Mouse (Mus musculus): ENCODE data around the gene Prm2. TPM values are rescaled to one million over a fixed set of nuclear protein-coding genes. Genes with fewer than 3 reads are reported as not detected.
"Not testable (repeated sequence)": the region's sequence is repeated elsewhere in the genome, so short reads cannot be mapped to it uniquely, and the experiment has no call there.

Prm2 gene
- polyA plus RNA-seq, 1 experiment, result not detected

DNA sequence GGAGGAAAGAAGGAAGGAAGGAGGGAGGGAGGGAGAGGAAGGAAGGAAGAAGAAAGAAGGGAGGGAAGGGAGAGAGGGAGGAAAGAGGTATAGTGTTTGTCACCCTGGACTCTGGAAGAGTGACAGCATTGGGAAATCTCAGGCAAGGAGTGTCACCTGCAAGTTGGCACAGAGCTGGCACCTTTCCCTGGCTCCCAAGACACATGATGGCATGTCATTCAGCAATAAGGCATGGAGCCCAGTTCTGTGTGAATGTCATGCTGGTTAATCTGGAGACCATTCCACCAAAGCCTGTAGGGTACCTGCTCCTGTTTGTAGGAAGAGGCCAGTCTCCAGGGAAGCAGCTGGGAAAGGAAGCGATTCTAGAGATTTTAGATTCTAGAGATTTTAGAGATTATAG is 14.4 kb upstream of the Prm2 start:
- no peaks in the 10 kb centered on the region for H3K36me3 ChIP-seq (ENCODE audit: control insufficient read depth, insufficient read depth)
- TF ChIP-seq POLR2AphosphoS2 (IDR thresholded peaks at IDR 0.05; ENCODE audit: insufficient read length, low read depth) (no peak), E2F4 (IDR thresholded peaks at IDR 0.05; ENCODE audit: insufficient read depth) (no peak), CEBPB (IDR thresholded peaks at IDR 0.05; ENCODE audit: insufficient read depth, poor library complexity, severe bottlenecking) (no peak), TCF3 (IDR thresholded peaks at IDR 0.05; ENCODE audit: insufficient read length, low read depth) (no peak), REST (IDR thresholded peaks at IDR 0.05; ENCODE audit: insufficient read depth, insufficient read length) (no peak), TCF12 (IDR thresholded peaks at IDR 0.05; ENCODE audit: insufficient read depth, poor library complexity, severe bottlenecking) (no peak), MYOD1 (IDR thresholded peaks at IDR 0.05; ENCODE audit: control insufficient read depth in 1 of 3, insufficient read length in 2 of 3, low read depth in 2 of 3) (no peak), POLR2A (IDR thresholded peaks at IDR 0.05; ENCODE audit: insufficient read length, low read depth) (no peak), MAX (IDR thresholded peaks at IDR 0.05; ENCODE audit: low read depth) (no peak), MYOG (IDR thresholded peaks at IDR 0.05; ENCODE audit: control insufficient read depth in 1 of 3, insufficient read depth in 1 of 3, insufficient read length in 2 of 3, low read depth in 2 of 3) (no peak), USF1 (IDR thresholded peaks at IDR 0.05; ENCODE audit: low read depth) (no peak), SRF (IDR thresholded peaks at IDR 0.05; ENCODE audit: control insufficient read depth, insufficient read length, low read depth) (no peak)
- H3K4me2 ChIP-seq (ENCODE audit: low read depth), result no peak overlapping the region
- no peaks in the 10 kb centered on the region for H3K79me2 ChIP-seq (ENCODE audit: control insufficient read depth, insufficient read depth)
- peaks cover 30% of the 10 kb centered on the region for H3K27me3 ChIP-seq (ENCODE audit: control insufficient read depth, insufficient read depth, insufficient read length)
- H3ac ChIP-seq (ENCODE audit: control insufficient read depth, insufficient read length), result no peak overlapping the region
- H3K4me3 ChIP-seq, result no peak overlapping the region

DNA sequence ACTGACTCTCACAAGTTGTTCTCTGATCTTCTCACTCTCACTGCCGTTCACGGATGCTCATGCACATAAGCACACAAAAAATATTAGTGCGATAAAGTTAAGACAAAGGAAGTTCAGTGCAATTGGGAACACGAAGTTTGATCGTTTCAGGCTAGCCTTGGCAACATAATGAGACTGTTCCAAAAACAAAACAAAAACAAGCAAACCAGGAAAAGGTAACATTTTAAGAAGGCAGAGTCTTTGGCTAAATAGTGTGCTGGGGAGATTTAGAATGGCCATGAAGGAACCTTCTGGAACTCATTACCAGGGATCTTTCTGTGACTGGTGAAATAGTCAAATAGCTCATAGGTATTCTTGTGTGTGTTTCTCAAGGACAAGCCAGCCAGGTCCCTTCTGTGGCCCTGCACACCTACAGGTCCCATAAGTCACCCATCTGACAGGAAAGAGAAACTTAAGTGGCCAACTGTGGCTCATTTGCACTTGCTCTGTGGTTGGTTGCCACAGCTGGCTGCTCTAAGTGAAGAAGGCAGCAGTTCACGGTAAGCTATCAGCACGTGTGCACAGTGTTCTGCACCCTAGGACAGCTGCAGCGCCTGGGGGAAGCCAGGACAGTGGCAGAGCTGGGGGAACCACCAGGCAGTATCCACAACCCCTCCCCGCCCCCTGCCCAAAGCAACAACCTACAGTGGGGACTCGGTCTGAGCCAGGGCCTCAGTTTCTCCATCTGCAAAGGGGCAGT is 10.0 kb upstream of the Prm2 start, which contains the start of gene Prm1:
TSS of gene Prm1 (minus strand) at position 51 of the 739 bp plus-strand sequence.
- H3K36me3 ChIP-seq (ENCODE audit: control insufficient read depth, insufficient read depth), result no peaks in the 10 kb centered on the region
- H3ac ChIP-seq (ENCODE audit: control insufficient read depth, insufficient read length), result no peak within 1 kb of the TSS
- no peaks in the 10 kb centered on the region for H3K79me2 ChIP-seq (ENCODE audit: control insufficient read depth, insufficient read depth)
- no peak within 1 kb of the TSS for H3K4me2 ChIP-seq (ENCODE audit: low read depth)
- H3K4me3 ChIP-seq, result no peak within 1 kb of the TSS
- TF ChIP-seq MYOG (IDR thresholded peaks at IDR 0.05; ENCODE audit: control insufficient read depth in 1 of 3, insufficient read depth in 1 of 3, insufficient read length in 2 of 3, low read depth in 2 of 3), result peak in 2 of 3 experiments; percentile 81 to 87
- peak in 2 of 3 experiments; percentile 75 to 79 for TF ChIP-seq MYOD1 (IDR thresholded peaks at IDR 0.05; ENCODE audit: control insufficient read depth in 1 of 3, insufficient read length in 2 of 3, low read depth in 2 of 3)
- no peak for TF ChIP-seq SRF (IDR thresholded peaks at IDR 0.05; ENCODE audit: control insufficient read depth, insufficient read length, low read depth)
- H3K27me3 ChIP-seq (ENCODE audit: control insufficient read depth, insufficient read depth, insufficient read length), result peaks cover 30% of the 10 kb centered on the region

DNA sequence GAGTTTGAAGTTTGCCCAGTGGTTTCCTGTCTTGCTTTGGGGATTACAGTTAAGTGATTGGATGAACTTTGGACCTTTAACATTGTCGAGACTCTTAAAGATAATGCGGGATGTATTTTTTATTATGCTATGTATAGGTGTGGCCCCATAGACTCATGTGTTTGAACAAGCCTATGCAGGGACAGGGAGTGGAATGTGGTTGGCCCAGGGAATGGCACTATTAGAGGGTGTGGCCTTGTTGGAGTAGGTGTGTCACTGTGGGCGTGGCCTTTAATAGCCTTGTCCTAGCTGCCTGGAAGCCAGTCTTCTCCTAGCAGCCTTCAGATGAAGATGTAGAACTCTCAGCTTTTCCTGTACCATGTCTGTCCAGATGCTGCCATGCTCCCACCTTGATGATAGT is 6.5 kb upstream of the Prm2 start:
- not testable (repeated sequence) for H3K27me3 ChIP-seq (ENCODE audit: control insufficient read depth, insufficient read depth, insufficient read length); H3ac ChIP-seq (ENCODE audit: control insufficient read depth, insufficient read length); H3K4me2 ChIP-seq (ENCODE audit: low read depth); H3K36me3 ChIP-seq (ENCODE audit: control insufficient read depth, insufficient read depth); H3K79me2 ChIP-seq (ENCODE audit: control insufficient read depth, insufficient read depth); H3K4me3 ChIP-seq

DNA sequence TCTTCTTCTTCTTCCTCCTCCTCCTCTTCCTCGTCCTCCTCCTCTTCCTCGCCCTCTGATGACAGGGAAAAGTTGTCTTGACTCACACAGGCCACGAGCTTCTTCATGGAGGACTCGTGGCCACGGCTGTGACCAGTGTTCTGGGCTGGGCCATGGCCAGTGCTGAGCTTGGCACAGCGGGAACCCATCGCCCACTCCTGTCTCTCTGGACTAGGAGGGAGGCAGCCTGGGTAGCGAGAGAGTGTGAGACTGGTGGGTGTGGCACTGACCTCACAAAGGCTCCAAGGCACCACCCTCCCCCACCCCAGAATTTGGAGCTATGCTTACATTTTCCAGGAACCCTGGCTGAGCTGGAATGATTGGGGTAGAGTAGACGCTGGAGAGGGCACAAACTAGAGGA is 5.2 kb downstream of the Prm2 start, which contains the start of gene Prm3:
TSS of gene Prm3 (minus strand) at position 213 of the 400 bp plus-strand sequence.
- no peak within 1 kb of the TSS for H3K4me2 ChIP-seq (ENCODE audit: low read depth)
- no peaks in the 10 kb centered on the region for H3K36me3 ChIP-seq (ENCODE audit: control insufficient read depth, insufficient read depth)
- H3K4me3 ChIP-seq, result no peak within 1 kb of the TSS
- no peaks in the 10 kb centered on the region for H3K27me3 ChIP-seq (ENCODE audit: control insufficient read depth, insufficient read depth, insufficient read length)
- no peaks in the 10 kb centered on the region for H3K79me2 ChIP-seq (ENCODE audit: control insufficient read depth, insufficient read depth)
- no peak for TF ChIP-seq TCF12 (IDR thresholded peaks at IDR 0.05; ENCODE audit: insufficient read depth, poor library complexity, severe bottlenecking)
- TF ChIP-seq POLR2AphosphoS2 (IDR thresholded peaks at IDR 0.05; ENCODE audit: insufficient read length, low read depth), result no peak
- TF ChIP-seq E2F4 (IDR thresholded peaks at IDR 0.05; ENCODE audit: insufficient read depth), result no peak
- TF ChIP-seq CEBPB (IDR thresholded peaks at IDR 0.05; ENCODE audit: insufficient read depth, poor library complexity, severe bottlenecking), result no peak
- TF ChIP-seq TCF3 (IDR thresholded peaks at IDR 0.05; ENCODE audit: insufficient read length, low read depth), result no peak
- no peak for TF ChIP-seq MYOD1 (IDR thresholded peaks at IDR 0.05; ENCODE audit: control insufficient read depth in 1 of 3, insufficient read length in 2 of 3, low read depth in 2 of 3)
- TF ChIP-seq MAX (IDR thresholded peaks at IDR 0.05; ENCODE audit: low read depth), result no peak
- TF ChIP-seq SRF (IDR thresholded peaks at IDR 0.05; ENCODE audit: control insufficient read depth, insufficient read length, low read depth), result no peak
- no peak for TF ChIP-seq REST (IDR thresholded peaks at IDR 0.05; ENCODE audit: insufficient read depth, insufficient read length)
- TF ChIP-seq POLR2A (IDR thresholded peaks at IDR 0.05; ENCODE audit: insufficient read length, low read depth), result no peak
- no peak for TF ChIP-seq MYOG (IDR thresholded peaks at IDR 0.05; ENCODE audit: control insufficient read depth in 1 of 3, insufficient read depth in 1 of 3, insufficient read length in 2 of 3, low read depth in 2 of 3)
- H3ac ChIP-seq (ENCODE audit: control insufficient read depth, insufficient read length), result no peak within 1 kb of the TSS

DNA sequence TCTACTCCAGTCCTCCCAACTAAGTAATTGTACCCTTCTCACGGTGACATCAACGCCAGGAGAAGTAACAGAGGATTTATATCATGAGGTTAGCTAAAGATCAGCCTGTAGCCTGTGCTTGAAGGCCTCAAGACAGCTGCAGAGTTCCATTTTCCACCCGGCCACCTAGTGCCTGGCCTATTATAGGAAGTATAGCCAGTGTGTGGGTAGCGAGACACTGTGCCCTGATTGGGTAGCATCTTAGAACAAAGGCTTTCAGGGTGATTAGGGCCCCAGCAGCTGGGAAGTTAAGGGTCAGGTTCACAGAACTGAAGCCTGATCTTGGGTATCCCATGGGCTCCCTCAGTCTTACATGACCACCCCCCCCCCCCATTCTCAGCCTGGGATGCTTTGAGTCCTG is 7.1 kb downstream of the Prm2 start:
- H3K27me3 ChIP-seq (ENCODE audit: control insufficient read depth, insufficient read depth, insufficient read length), result no peaks in the 10 kb centered on the region
- peak in 1 of 3 experiments; percentile 43 for TF ChIP-seq MYOD1 (IDR thresholded peaks at IDR 0.05; ENCODE audit: control insufficient read depth in 1 of 3, insufficient read length in 2 of 3, low read depth in 2 of 3)
- TF ChIP-seq CEBPB (IDR thresholded peaks at IDR 0.05; ENCODE audit: insufficient read depth, poor library complexity, severe bottlenecking), result no peak
- H3K4me3 ChIP-seq, result no peak overlapping the region
- no peak overlapping the region for H3ac ChIP-seq (ENCODE audit: control insufficient read depth, insufficient read length)
- H3K4me2 ChIP-seq (ENCODE audit: low read depth), result no peak overlapping the region
- H3K36me3 ChIP-seq (ENCODE audit: control insufficient read depth, insufficient read depth), result no peaks in the 10 kb centered on the region
- H3K79me2 ChIP-seq (ENCODE audit: control insufficient read depth, insufficient read depth), result no peaks in the 10 kb centered on the region
